Comparison of ENCODE assay signal across 25 mouse cellular contexts in the genomic region with DNA sequence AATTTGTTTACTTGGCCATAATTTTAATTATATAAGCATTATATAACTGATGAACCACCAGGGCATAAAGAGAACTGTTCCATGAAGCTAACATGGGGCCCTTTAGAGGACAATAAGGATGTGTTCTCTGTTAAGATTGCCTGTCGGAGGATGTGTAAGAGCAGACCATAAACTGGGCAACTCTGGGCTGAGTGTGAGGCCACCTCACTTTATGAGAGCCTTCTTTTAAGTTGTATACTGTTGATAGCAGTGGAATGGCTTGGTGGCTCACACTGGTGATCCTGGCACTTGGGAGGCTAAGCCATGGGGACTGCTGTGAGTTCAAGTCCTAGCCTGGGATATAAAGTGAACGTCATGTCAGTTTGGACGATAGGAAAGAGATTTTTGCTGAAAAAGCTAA.
"Had no signal": no experiment of that assay in that cellular context is flagged by ENCODE, and none has a peak within 500 bp of the region (broad histone marks: within the 10 kb centered on the region; RNA-seq: fewer than 3 reads in every experiment).

No protein-coding gene starts in this region.

- H3K9me3 ChIP-seq: heart, embryonic 13.5 days; heart, embryonic 15.5 days; hindbrain, embryonic 13.5 days; hindbrain, embryonic 15.5 days; kidney, embryonic 15.5 days; limb, embryonic 13.5 days; limb, embryonic 15.5 days; liver, embryonic 12.5 days had no signal

- H3K9ac ChIP-seq: heart, embryonic 13.5 days; heart, embryonic 15.5 days; hindbrain, embryonic 13.5 days; hindbrain, embryonic 15.5 days; kidney, embryonic 15.5 days; limb, embryonic 13.5 days; limb, embryonic 15.5 days; liver, embryonic 12.5 days; liver, embryonic 14.5 days had no signal

- H3K4me1 ChIP-seq: limb, embryonic 15.5 days had no signal

- ATAC-seq: hindbrain, postnatal 0 days; liver, embryonic 12.5 days had no signal

- DNase-seq: gastrocnemius, adult 2 months; gastrocnemius, postnatal 14 days; gastrocnemius, postnatal 36 days; heart, adult 18-20 months; heart, postnatal 36 days; kidney, adult 11 months; kidney, adult 2 months; kidney, adult 9 months; kidney, postnatal 14 days; kidney, postnatal 36 days; layer of hippocampus, adult 9-11 months; layer of hippocampus, postnatal 36 days; left cerebral cortex, postnatal 4 days had no signal

- H3K27ac ChIP-seq: gastrocnemius, adult 2 months; heart, embryonic 13.5 days; heart, embryonic 15.5 days; hindbrain, embryonic 13.5 days; hindbrain, embryonic 15.5 days; hindbrain, postnatal 0 days; kidney, embryonic 15.5 days; kidney, postnatal 0 days; limb, embryonic 13.5 days; limb, embryonic 15.5 days; liver, embryonic 12.5 days; liver, embryonic 14.5 days had no signal

- H3K27me3 ChIP-seq: heart, embryonic 13.5 days; heart, embryonic 15.5 days; hindbrain, embryonic 13.5 days; hindbrain, embryonic 15.5 days; kidney, embryonic 15.5 days; limb, embryonic 13.5 days; limb, embryonic 15.5 days; liver, embryonic 12.5 days had no signal

- H3K4me3 ChIP-seq: gastrocnemius, adult 2 months; heart, embryonic 13.5 days; heart, embryonic 15.5 days; hindbrain, embryonic 13.5 days; hindbrain, embryonic 15.5 days; kidney, embryonic 15.5 days; limb, embryonic 13.5 days; limb, embryonic 15.5 days; liver, embryonic 12.5 days had no signal

- H3K36me3 ChIP-seq: heart, embryonic 13.5 days; heart, embryonic 15.5 days; hindbrain, embryonic 13.5 days; hindbrain, embryonic 15.5 days; kidney, embryonic 15.5 days; limb, embryonic 13.5 days; limb, embryonic 15.5 days; liver, embryonic 12.5 days had no signal

- H3K4me2 ChIP-seq: heart, embryonic 11.5 days; heart, embryonic 13.5 days; heart, embryonic 15.5 days; hindbrain, embryonic 13.5 days; hindbrain, embryonic 15.5 days; kidney, embryonic 15.5 days; limb, embryonic 13.5 days; limb, embryonic 15.5 days; liver, embryonic 12.5 days had no signal
